Mouse (Mus musculus) heart, embryonic 13.5 days (tissue): ENCODE measurements around the gene Ccdc148. TPM values are rescaled to one million over a fixed set of nuclear protein-coding genes. Genes with fewer than 3 reads are reported as not detected.

Experiments used
- ATAC-seq: fragments of 200-750 bp; cut with Nextera tagmentation; 2 replicates; pipeline ENCODE4 v1.8.0; 2017; ENCODE audit warnings: moderate TSS enrichment; ENCODE audit not compliant: insufficient number of reproducible peaks, low FRiP score, low TSS enrichment; ENCODE audit errors: extremely low read depth
- H3K27ac ChIP-seq: fragments of 300-500 bp; sonication (generic); replicated peaks from 2 replicates; pipeline ENCODE4 v1.5.1; 2015; ENCODE audit warnings: moderate library complexity, mild to moderate bottlenecking, inconsistent platforms
- H3K27me3 ChIP-seq: fragments of 300-500 bp; sonication (generic); replicated peaks from 2 replicates; pipeline ENCODE4 v1.6.1; 2015; ENCODE audit warnings: mild to moderate bottlenecking, inconsistent platforms
- H3K36me3 ChIP-seq: fragments of 300-500 bp; sonication (generic); 2 replicates; pipeline ENCODE4 v1.6.1; 2015; ENCODE audit warnings: mild to moderate bottlenecking, inconsistent platforms
- H3K4me1 ChIP-seq: fragments of 300-500 bp; sonication (generic); 2 replicates; pipeline ENCODE4 v1.6.1; 2015; ENCODE audit warnings: inconsistent platforms
- H3K4me2 ChIP-seq: fragments of 300-500 bp; sonication (generic); 2 replicates; pipeline ENCODE4 v1.6.1; 2015; ENCODE audit warnings: inconsistent platforms, mild to moderate bottlenecking, moderate library complexity
- H3K4me3 ChIP-seq: fragments of 300-500 bp; sonication (generic); 2 replicates; pipeline ENCODE4 v1.5.1; 2015; ENCODE audit warnings: moderate library complexity, mild to moderate bottlenecking, inconsistent platforms
- H3K9ac ChIP-seq: fragments of 300-500 bp; sonication (generic); 2 replicates; pipeline ENCODE4 v1.6.1; 2015; ENCODE audit warnings: inconsistent platforms, mild to moderate bottlenecking, moderate library complexity
- H3K9me3 ChIP-seq: fragments of 300-500 bp; sonication (generic); 2 replicates; pipeline ENCODE4 v1.6.1; 2016; ENCODE audit warnings: inconsistent platforms
- WGBS: fragments of 180-500 bp; shearing (Covaris S2); methylation state at CpG from one replicate; pipeline ENCODE4 v1.1.7; 2015; ENCODE audit warnings: mixed read lengths; 5-methylcytosine and 5-hydroxymethylcytosine counted together
- polyA plus RNA-seq: library from polyadenylated mRNA; unstranded; fragments of >200 nt; fragmentation: Nextera tagmentation; extraction: Ambion mirVana; gene quantifications from 2 replicates; pipeline ENCODE4 v1.2.1, GENCODE M21; 2015

Ccdc148 gene
- polyA plus RNA-seq, 1 experiment from 2014 or later, result 0.88 TPM

DNA sequence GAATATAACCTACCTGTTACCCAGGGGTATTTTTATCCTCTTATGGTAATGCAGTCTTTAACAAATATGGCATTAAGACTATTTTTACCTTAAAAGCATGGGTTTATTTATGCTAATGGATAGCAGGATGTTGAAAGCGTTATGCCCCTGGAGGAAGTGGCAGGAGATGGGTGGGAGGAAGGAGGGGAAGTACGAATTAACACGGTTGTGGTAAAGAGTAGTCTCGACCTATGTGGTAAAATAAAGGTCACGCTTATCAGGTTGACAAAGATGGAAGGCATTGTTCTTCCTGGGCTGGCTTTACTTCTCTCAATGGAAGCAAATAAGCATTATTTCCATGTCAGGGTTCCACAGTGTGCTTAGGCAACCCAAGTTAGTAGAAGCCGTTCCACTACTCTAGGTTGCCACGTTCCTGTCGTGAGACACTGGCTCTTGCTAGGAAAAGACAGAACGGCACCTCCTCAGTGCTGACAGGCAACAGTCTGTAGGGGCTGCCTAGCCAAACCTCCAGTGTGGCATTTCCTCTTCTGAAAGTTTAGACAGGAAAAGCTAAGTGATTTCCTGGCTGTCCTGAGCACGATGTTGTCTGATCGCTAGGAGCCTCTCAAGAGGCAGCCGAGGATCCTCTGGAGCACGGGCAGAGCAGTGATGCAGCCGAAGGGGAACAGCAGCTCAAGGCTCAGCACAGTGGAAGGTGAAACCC lies 253.5 kb downstream of the Ccdc148 start:
- Histone ChIP-seq H3K4me2 (peak overlapping the region; percentile 66), H3K9ac (peak overlapping the region; percentile 67), H3K9me3 (no peaks in the 10 kb centered on the region), H3K4me3 (peak overlapping the region; percentile 37), H3K36me3 (no peaks in the 10 kb centered on the region), H3K4me1 (peaks cover 34% of the 10 kb centered on the region), H3K27ac (0 out of 2 replicates have a peak overlapping the region, but pooled peaks have one; percentile 36), H3K27me3 (no peaks in the 10 kb centered on the region)
- 20% methylated on average over 14 of the region's 14 CpGs for WGBS
- ATAC-seq, result no peak

DNA sequence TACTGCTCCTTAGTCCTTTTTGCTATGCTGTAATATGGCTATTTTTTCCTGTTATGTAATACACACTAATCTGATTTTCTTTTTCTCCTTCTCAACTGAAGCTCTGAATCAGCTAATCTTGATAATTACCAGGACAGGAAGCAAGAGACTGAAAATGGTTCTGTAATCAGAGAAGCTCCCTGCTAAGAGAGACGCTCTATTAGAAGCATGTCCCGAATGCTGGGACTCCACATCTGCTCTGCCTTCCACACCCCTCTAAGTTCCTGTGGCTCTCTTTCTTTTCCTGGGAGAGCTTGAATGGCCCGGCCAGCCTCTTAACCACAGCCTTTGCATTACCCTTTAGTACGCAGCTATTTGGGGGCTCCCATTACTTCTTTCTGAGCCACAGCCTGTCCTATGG lies 255.4 kb downstream of the Ccdc148 start:
- ATAC-seq, result no peak
- H3K4me1 ChIP-seq, result peaks cover 31% of the 10 kb centered on the region
- no peaks in the 10 kb centered on the region for H3K9me3 ChIP-seq
- no peak overlapping the region for H3K4me2 ChIP-seq
- no peaks in the 10 kb centered on the region for H3K27me3 ChIP-seq
- 40% methylated on average over 4 of the region's 4 CpGs for WGBS
- H3K27ac ChIP-seq, result no peak overlapping the region
- no peak overlapping the region for H3K9ac ChIP-seq
- H3K4me3 ChIP-seq, result no peak overlapping the region
- H3K36me3 ChIP-seq, result no peaks in the 10 kb centered on the region

DNA sequence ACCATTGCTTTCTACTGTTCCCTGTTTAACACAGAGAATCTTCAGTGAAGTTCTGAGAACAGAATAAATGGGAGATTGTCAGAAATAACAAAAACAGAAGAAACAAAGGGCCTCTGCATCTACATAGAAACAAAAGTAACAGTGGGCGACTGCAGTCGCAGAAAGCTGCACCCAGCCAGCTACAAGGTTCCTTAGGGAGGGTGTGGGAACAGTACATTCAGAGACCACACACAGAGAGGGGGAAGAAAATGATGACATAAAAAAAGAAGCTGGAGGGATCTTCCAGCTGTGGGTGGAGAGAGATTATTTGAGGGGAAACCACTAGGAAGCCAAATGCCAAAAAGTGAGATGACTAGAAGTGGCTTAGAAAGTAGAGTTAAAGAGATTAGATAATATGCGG lies 280.6 kb downstream of the Ccdc148 start:
- Histone ChIP-seq H3K36me3 (no peaks in the 10 kb centered on the region), H3K4me2 (no peak overlapping the region), H3K27me3 (no peaks in the 10 kb centered on the region), H3K4me1 (no peaks in the 10 kb centered on the region), H3K9me3 (no peaks in the 10 kb centered on the region), H3K9ac (no peak overlapping the region), H3K4me3 (no peak overlapping the region), H3K27ac (no peak overlapping the region)
- no peak for ATAC-seq
- WGBS, result 55% methylated on average over 3 of the region's 3 CpGs

GRCm38 (mm10) chr2:58859134-58859533 lies 301.3 kb downstream of the Ccdc148 start, which contains the start of gene Gm11099:
Gene Gm11099 (plus strand): TSS chr2:58859434.
- no peaks in the 10 kb centered on the region for H3K36me3 ChIP-seq
- ATAC-seq, result no peak
- 81% methylated on average over 5 of the region's 5 CpGs for WGBS
- H3K4me2 ChIP-seq, result no peak within 1 kb of the TSS
- no peak within 1 kb of the TSS for H3K9ac ChIP-seq
- no peaks in the 10 kb centered on the region for H3K4me1 ChIP-seq
- no peaks in the 10 kb centered on the region for H3K27me3 ChIP-seq
- H3K9me3 ChIP-seq, result no peaks in the 10 kb centered on the region
- no peak within 1 kb of the TSS for H3K4me3 ChIP-seq
- no peak within 1 kb of the TSS for H3K27ac ChIP-seq

- H3K4me2 ChIP-seq, result no peak overlapping the region
These were observed 316.0 kb downstream of the Ccdc148 start for GRCm38 (mm10) chr2:58844499-58844898.

DNA sequence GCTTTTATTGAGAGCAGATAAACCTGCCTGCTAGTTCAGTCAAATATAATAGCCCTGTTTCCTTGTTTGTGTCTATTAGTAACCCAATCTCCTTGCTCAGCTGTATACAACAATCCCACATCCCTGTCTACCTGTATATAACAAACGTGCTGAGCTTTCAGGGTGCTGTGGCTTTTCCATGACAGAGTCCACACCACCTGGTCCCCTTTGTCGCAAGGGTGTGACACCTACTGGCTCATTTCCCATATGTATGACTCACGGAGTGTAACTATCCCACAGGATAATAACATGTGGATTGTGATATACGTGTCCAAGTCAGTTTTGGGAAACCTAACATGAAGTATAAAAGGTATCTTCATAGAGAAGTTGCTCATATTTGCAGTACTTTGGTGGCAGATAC lies 318.0 kb downstream of the Ccdc148 start:
- H3K27ac ChIP-seq, result no peak overlapping the region
- 75% methylated on average over 4 of the region's 4 CpGs for WGBS
- no peak for ATAC-seq

More at GRCm38 (mm10) chr2:58844499-58844898, 316.0 kb downstream of the Ccdc148 start:
- Histone ChIP-seq H3K27me3 (no peaks in the 10 kb centered on the region; the same call in 1 of the 2 replicates), H3K36me3 (no peaks in the 10 kb centered on the region), H3K27ac (no peak overlapping the region), H3K9ac (no peak overlapping the region), H3K4me3 (no peak overlapping the region), H3K4me1 (no peaks in the 10 kb centered on the region), H3K9me3 (peaks cover 5% of the 10 kb centered on the region; the same call in 1 of the 2 replicates)
- 37% methylated on average over 10 of the region's 10 CpGs for WGBS
- no peak for ATAC-seq

GRCm38 (mm10) chr2:58841021-58841420 lies 319.5 kb downstream of the Ccdc148 start:
- peaks cover 5% of the 10 kb centered on the region; the same call in 1 of the 2 replicates for H3K9me3 ChIP-seq
- no peaks in the 10 kb centered on the region for H3K36me3 ChIP-seq
- no peak overlapping the region for H3K9ac ChIP-seq
- no peak overlapping the region for H3K27ac ChIP-seq
- no peak overlapping the region for H3K4me2 ChIP-seq
- H3K4me3 ChIP-seq, result no peak overlapping the region
- H3K27me3 ChIP-seq, result no peaks in the 10 kb centered on the region; the same call in 1 of the 2 replicates
- WGBS, result 76% methylated on average over 3 of the region's 3 CpGs
- no peak for ATAC-seq
- no peaks in the 10 kb centered on the region for H3K4me1 ChIP-seq

More for the DNA sequence above, 318.0 kb downstream of the Ccdc148 start:
- no peak overlapping the region for H3K9ac ChIP-seq
- H3K4me3 ChIP-seq, result no peak overlapping the region
- no peaks in the 10 kb centered on the region; the same call in 1 of the 2 replicates for H3K27me3 ChIP-seq
- H3K36me3 ChIP-seq, result no peaks in the 10 kb centered on the region
- peaks cover 5% of the 10 kb centered on the region; the same call in 1 of the 2 replicates for H3K9me3 ChIP-seq
- H3K4me1 ChIP-seq, result no peaks in the 10 kb centered on the region
- H3K4me2 ChIP-seq, result no peak overlapping the region

DNA sequence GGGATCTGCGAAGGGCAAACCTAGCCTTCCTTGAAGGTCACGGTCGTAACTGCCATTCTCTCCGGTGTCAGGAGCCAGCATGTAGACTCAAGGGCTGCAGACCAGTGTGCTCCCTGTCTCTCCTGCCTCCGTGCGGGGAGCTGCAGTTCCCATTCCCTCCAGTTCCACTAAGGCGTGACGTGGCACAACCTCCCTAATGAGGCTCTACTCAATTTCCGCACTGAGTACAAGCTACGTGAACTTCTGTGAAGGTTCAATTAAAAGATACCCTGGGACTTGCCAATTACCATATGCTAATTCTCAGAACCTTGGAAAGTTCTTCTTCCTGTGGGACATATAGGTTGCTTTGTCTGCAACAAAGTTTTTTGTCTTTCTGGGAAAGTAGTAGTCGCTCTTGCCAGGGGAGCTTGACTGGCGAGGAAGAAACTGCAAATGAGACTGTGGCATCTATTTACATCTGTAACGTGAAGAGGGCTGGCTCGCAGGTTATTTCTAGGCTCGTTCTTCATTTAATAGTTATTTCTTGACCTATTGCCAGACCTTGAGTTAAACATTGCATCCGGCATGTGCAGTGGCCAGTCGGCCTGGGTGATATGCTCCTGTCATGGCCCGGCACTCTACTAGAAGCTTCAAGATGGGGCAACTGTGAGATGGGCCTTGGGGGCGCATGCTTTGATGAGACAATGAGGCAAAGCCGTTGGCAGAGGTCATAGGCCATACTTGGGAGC lies 328.1 kb downstream of the Ccdc148 start:
- WGBS, result 87% methylated on average over 20 of the region's 20 CpGs
- Histone ChIP-seq H3K9ac (no peak overlapping the region), H3K27me3 (no peaks in the 10 kb centered on the region), H3K4me3 (no peak overlapping the region), H3K9me3 (no peaks in the 10 kb centered on the region), H3K36me3 (no peaks in the 10 kb centered on the region), H3K4me1 (peaks cover 11% of the 10 kb centered on the region), H3K27ac (no peak overlapping the region), H3K4me2 (no peak overlapping the region)
- ATAC-seq, result no peak

DNA sequence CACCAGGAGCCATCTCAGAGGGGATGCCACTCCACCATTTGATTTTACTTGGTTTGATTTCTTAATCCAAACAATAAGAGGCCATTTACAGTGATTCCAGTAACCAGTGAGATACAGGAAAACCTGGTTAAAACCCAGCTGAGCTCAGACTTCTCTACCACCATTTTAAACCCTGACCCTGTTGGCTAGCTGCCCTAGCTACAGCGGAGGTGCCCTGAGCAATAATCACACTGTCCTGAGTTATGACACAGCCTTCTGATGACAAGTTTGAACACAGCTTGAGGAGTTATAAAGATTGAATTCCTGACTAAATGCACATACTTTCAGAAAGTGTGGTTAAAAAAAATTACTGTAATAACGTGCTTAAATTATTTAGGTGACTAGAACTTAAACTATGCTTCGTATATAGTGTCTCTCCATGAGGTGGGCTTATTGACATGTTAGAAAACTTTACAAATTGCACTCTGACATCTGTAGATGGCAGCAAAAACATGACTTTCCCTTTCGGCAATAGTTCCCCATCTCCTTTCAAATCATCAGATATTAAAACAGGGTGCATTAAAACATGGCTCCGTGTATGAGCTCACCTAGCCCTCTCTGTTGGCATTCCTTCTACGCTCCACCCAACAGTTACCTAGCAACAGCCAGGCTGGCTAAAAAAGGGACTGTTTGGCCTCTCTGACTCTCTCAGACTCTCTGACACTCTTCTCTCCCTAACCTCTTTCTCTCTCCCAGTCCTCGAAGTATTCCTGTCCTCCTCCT lies 330.3 kb downstream of the Ccdc148 start:
- no peak overlapping the region for H3K27ac ChIP-seq
- ATAC-seq, result no peak

DNA sequence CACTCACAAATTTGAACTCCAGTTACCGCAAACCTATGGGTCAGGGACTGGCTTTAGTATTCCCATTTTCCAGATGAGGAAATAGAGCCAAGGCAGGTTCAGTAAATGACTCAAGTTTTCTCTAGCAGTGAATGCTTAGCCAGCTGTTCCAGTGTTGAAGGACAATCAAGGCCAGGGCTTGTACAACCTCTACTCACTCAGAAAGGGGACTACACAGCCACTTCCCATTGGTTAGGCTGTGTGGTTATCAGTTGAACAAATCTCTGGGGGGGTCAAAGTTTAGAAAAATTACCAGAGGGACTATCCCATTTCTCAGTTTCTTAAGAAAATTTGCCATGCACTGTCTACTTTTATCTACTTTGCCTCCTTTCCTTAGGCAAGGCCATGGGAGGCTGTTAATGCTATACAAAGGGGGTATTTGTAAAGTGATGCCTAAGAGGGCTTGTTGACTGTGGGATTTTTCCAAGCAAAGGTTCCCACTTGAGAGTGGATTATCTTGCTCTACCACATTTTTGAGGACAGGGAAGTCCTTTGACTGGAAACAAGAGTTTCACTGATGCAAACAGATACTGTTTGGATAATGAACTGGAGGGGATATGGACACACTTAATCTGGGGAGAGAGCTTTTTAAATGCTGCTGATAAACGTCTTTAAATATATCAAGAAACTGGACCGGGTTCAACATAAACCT lies 331.4 kb downstream of the Ccdc148 start:
- 53% methylated on average over 3 of the region's 3 CpGs for WGBS
- no peaks in the 10 kb centered on the region for H3K27me3 ChIP-seq
- H3K4me2 ChIP-seq, result no peak overlapping the region
- peak overlapping the region; percentile 30; the same call in 1 of the 2 replicates for H3K27ac ChIP-seq
- H3K9me3 ChIP-seq, result no peaks in the 10 kb centered on the region
- no peaks in the 10 kb centered on the region for H3K36me3 ChIP-seq
- ATAC-seq, result no peak
- H3K4me1 ChIP-seq, result peaks cover 11% of the 10 kb centered on the region
- no peak overlapping the region for H3K9ac ChIP-seq
- H3K4me3 ChIP-seq, result no peak overlapping the region

More for the DNA sequence above, 330.3 kb downstream of the Ccdc148 start:
- peak overlapping the region; percentile 9; the same call in 1 of the 2 replicates for H3K4me2 ChIP-seq
- no peaks in the 10 kb centered on the region for H3K36me3 ChIP-seq
- 56% methylated on average over 7 of the region's 7 CpGs for WGBS
- H3K9me3 ChIP-seq, result no peaks in the 10 kb centered on the region
- no peak overlapping the region for H3K9ac ChIP-seq
- H3K27me3 ChIP-seq, result no peaks in the 10 kb centered on the region
- H3K4me3 ChIP-seq, result no peak overlapping the region
- H3K4me1 ChIP-seq, result peaks cover 11% of the 10 kb centered on the region
